Comparison of ENCODE assay signal across 8 mouse cellular contexts in the genomic region with DNA sequence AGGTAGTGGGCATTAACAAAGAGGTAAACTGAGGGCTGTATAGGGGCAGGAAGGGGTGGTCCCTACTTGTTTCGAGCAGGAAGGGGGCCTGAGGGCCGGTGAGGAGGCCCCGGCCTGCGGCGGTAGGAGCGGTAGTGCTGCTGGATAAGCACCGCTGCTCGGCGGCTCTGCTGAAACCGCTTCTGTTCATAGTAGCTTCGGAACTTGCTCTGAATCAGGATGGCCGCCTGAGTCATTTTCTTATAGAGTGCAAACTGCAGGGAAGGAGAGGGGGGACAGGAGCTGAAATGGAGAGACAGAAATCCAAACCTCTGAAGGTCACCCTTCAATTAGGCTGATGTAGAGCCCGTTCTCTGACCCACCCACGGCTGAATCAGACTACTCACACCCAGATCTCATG. TPM values are rescaled to one million over a fixed set of nuclear protein-coding genes. Genes with fewer than 3 reads are reported as not detected.
A peak's percentile ranks its signal among the peaks of the same experiment; 100 is the strongest.
DNase-seq lines count a peak whose midpoint lies in the region; ATAC-seq and TF ChIP-seq lines count a peak whose summit lies in the region.

No protein-coding gene starts in this region.

- peak overlapping the region; percentile 77 for H3K27ac ChIP-seq in cerebellum, adult 2 months (ENCODE audit: insufficient read depth, low read length)
- peak overlapping the region; percentile 100 for H3K27ac ChIP-seq in kidney, embryonic 15.5 days
- H3K27ac ChIP-seq in neural tube, embryonic 12.5 days = peak overlapping the region; percentile 89; the same call in 1 of the 2 replicates

- peaks cover 4% of the 10 kb centered on the region for H3K4me1 ChIP-seq in cerebellum, adult 2 months (ENCODE audit: control insufficient read depth, insufficient read depth, low read length)
- peaks cover 35% of the 10 kb centered on the region for H3K4me1 ChIP-seq in kidney, embryonic 15.5 days
- peaks cover 26% of the 10 kb centered on the region for H3K4me1 ChIP-seq in neural tube, embryonic 12.5 days

- no peaks in the 10 kb centered on the region for H3K9me3 ChIP-seq in kidney, embryonic 15.5 days (replicated peaks)
- H3K9me3 ChIP-seq in neural tube, embryonic 12.5 days = no peaks in the 10 kb centered on the region

- peaks cover 54% of the 10 kb centered on the region for H3K36me3 ChIP-seq in kidney, embryonic 15.5 days
- H3K36me3 ChIP-seq in neural tube, embryonic 12.5 days = peaks cover 32% of the 10 kb centered on the region

- ATAC-seq in cerebellum, adult (ENCODE audit: insufficient number of reproducible peaks, low FRiP score, low TSS enrichment) = no peak
- ATAC-seq in kidney, embryonic 15.5 days (replicated peaks; ENCODE audit: low FRiP score) = no peak
- no peak for ATAC-seq in neural tube, embryonic 12.5 days (ENCODE audit: low FRiP score, low read depth)

- H3K9ac ChIP-seq in kidney, embryonic 15.5 days = peak overlapping the region; percentile 75
- peak overlapping the region; percentile 76 for H3K9ac ChIP-seq in neural tube, embryonic 12.5 days

- peak overlapping the region; percentile 91 for H3K4me2 ChIP-seq in kidney, embryonic 15.5 days
- peak overlapping the region; percentile 77 for H3K4me2 ChIP-seq in neural tube, embryonic 12.5 days (replicated peaks)

- H3K4me3 ChIP-seq in cerebellum, adult 2 months (replicated peaks; ENCODE audit: insufficient read depth, low read depth, low read length) = peak overlapping the region; percentile 85
- H3K4me3 ChIP-seq in kidney, embryonic 15.5 days (replicated peaks) = peak overlapping the region; percentile 82
- H3K4me3 ChIP-seq in neural tube, embryonic 12.5 days = peak overlapping the region; percentile 57

- no peak for TF ChIP-seq POLR2A in cerebellum, adult 2 months (IDR thresholded peaks at IDR 0.05; ENCODE audit: borderline replicate concordance, insufficient read depth, low read length)

- no peak for TF ChIP-seq CTCF in cerebellum, adult 2 months (IDR thresholded peaks at IDR 0.05; ENCODE audit: borderline replicate concordance, insufficient read depth, low read depth, low read length)

- 23% methylated on average over 14 of the region's 14 CpGs for WGBS in cerebellum, adult 2 months
- 45% methylated on average over 14 of the region's 14 CpGs for WGBS in kidney, embryonic 15.5 days
- 51% methylated on average over 14 of the region's 14 CpGs for whole genome bisulfite sequencing in neural tube, embryonic 12.5 days

- DNase-seq in cerebellum, adult 2 months = peak in 1 of 2 experiments; percentile 49
- DNase-seq in right cerebral cortex, postnatal 25 days = peak; percentile 35
- no peak for DNase-seq in right cerebral cortex, postnatal 4 days
- no peak for DNase-seq in ovary, postnatal 14 days (ENCODE audit: low spot score)
- no peak for DNase-seq in gastrocnemius, postnatal 4 days (ENCODE audit: low spot score in 2 of 2)

- no peaks in the 10 kb centered on the region for H3K27me3 ChIP-seq in cerebellum, adult 2 months (ENCODE audit: control insufficient read depth, insufficient read depth, low read length)
- H3K27me3 ChIP-seq in kidney, embryonic 15.5 days = no peaks in the 10 kb centered on the region
- H3K27me3 ChIP-seq in neural tube, embryonic 12.5 days (replicated peaks) = no peaks in the 10 kb centered on the region

RNA-seq across cellular contexts. Expression of a gene that starts 1.3 kb away (rescaled TPM):
- polyA plus RNA-seq in cerebellum, adult 2 months (2012; rRNA removed) = 84.3 and 93.2 TPM in 2 replicates
- 181 and 202 TPM in 2 replicates for polyA plus RNA-seq in kidney, embryonic 15.5 days (2015; fragmentation: Nextera tagmentation; extraction: Ambion mirVana)
- 154 and 158 TPM in 2 replicates for polyA plus RNA-seq in neural tube, embryonic 12.5 days (2016; fragmentation: Nextera tagmentation; extraction: Ambion mirVana)
- total RNA-seq in gastrocnemius, postnatal 4 days (2021) = 100 to 1,000 TPM; 119 to 129 TPM

RNA-seq across cellular contexts. Expression of a gene that starts 13.5 kb away (rescaled TPM):
- 35.0 and 35.9 TPM in 2 replicates for polyA plus RNA-seq in cerebellum, adult 2 months (2012; rRNA removed)
- polyA plus RNA-seq in kidney, embryonic 15.5 days (2015; fragmentation: Nextera tagmentation; extraction: Ambion mirVana) = 30.3 and 38.5 TPM in 2 replicates
- polyA plus RNA-seq in neural tube, embryonic 12.5 days (2016; fragmentation: Nextera tagmentation; extraction: Ambion mirVana) = 19.3 and 20.1 TPM in 2 replicates
- total RNA-seq in gastrocnemius, postnatal 4 days (2021) = 1,000 to 10,000 TPM; 4,042 to 4,361 TPM

RNA-seq across cellular contexts. Expression of a gene that starts 16.0 kb away (rescaled TPM):
- polyA plus RNA-seq in cerebellum, adult 2 months (2012; rRNA removed) = 289 and 305 TPM in 2 replicates
- polyA plus RNA-seq in kidney, embryonic 15.5 days (2015; fragmentation: Nextera tagmentation; extraction: Ambion mirVana) = 1,914 and 2,031 TPM in 2 replicates
- polyA plus RNA-seq in neural tube, embryonic 12.5 days (2016; fragmentation: Nextera tagmentation; extraction: Ambion mirVana) = 1,155 and 1,157 TPM in 2 replicates
- total RNA-seq in gastrocnemius, postnatal 4 days (2021) = 100 to 1,000 TPM; 620 to 621 TPM

RNA-seq across cellular contexts. Expression of a gene that starts 17.4 kb away (rescaled TPM):
- polyA plus RNA-seq in cerebellum, adult 2 months (2012; rRNA removed) = 108 TPM in 2 replicates
- 12.8 and 14.1 TPM in 2 replicates for polyA plus RNA-seq in kidney, embryonic 15.5 days (2015; fragmentation: Nextera tagmentation; extraction: Ambion mirVana)
- 15.2 and 16.7 TPM in 2 replicates for polyA plus RNA-seq in neural tube, embryonic 12.5 days (2016; fragmentation: Nextera tagmentation; extraction: Ambion mirVana)
- total RNA-seq in gastrocnemius, postnatal 4 days (2021) = 10 to 100 TPM; 18.1 to 20.3 TPM

RNA-seq across cellular contexts. Expression of a gene that starts 23.2 kb away (rescaled TPM):
- 184 and 191 TPM in 2 replicates for polyA plus RNA-seq in cerebellum, adult 2 months (2012; rRNA removed)
- polyA plus RNA-seq in kidney, embryonic 15.5 days (2015; fragmentation: Nextera tagmentation; extraction: Ambion mirVana) = 178 and 186 TPM in 2 replicates
- polyA plus RNA-seq in neural tube, embryonic 12.5 days (2016; fragmentation: Nextera tagmentation; extraction: Ambion mirVana) = 152 TPM in 2 replicates
- 100 to 1,000 TPM; 222 TPM for total RNA-seq in gastrocnemius, postnatal 4 days (2021)
